Mouse (Mus musculus) heart, embryonic 13.5 days (tissue): ENCODE measurements around the gene Adam30. TPM values are rescaled to one million over a fixed set of nuclear protein-coding genes. Genes with fewer than 3 reads are reported as not detected.
A peak's percentile ranks its signal among the peaks of the same experiment; 100 is the strongest.

Source experiments
- ATAC-seq: fragments of 200-750 bp; cut with Nextera tagmentation; 2 replicates; pipeline ENCODE4 v1.8.0; 2017; ENCODE audit warnings: moderate TSS enrichment; ENCODE audit not compliant: insufficient number of reproducible peaks, low FRiP score, low TSS enrichment; ENCODE audit errors: extremely low read depth
- H3K27ac ChIP-seq: fragments of 300-500 bp; sonication (generic); replicated peaks from 2 replicates; pipeline ENCODE4 v1.5.1; 2015; ENCODE audit warnings: moderate library complexity, mild to moderate bottlenecking, inconsistent platforms
- H3K27me3 ChIP-seq: fragments of 300-500 bp; sonication (generic); replicated peaks from 2 replicates; pipeline ENCODE4 v1.6.1; 2015; ENCODE audit warnings: mild to moderate bottlenecking, inconsistent platforms
- H3K36me3 ChIP-seq: fragments of 300-500 bp; sonication (generic); 2 replicates; pipeline ENCODE4 v1.6.1; 2015; ENCODE audit warnings: mild to moderate bottlenecking, inconsistent platforms
- H3K4me1 ChIP-seq: fragments of 300-500 bp; sonication (generic); 2 replicates; pipeline ENCODE4 v1.6.1; 2015; ENCODE audit warnings: inconsistent platforms
- H3K4me2 ChIP-seq: fragments of 300-500 bp; sonication (generic); 2 replicates; pipeline ENCODE4 v1.6.1; 2015; ENCODE audit warnings: inconsistent platforms, mild to moderate bottlenecking, moderate library complexity
- H3K4me3 ChIP-seq: fragments of 300-500 bp; sonication (generic); 2 replicates; pipeline ENCODE4 v1.5.1; 2015; ENCODE audit warnings: moderate library complexity, mild to moderate bottlenecking, inconsistent platforms
- H3K9ac ChIP-seq: fragments of 300-500 bp; sonication (generic); 2 replicates; pipeline ENCODE4 v1.6.1; 2015; ENCODE audit warnings: inconsistent platforms, mild to moderate bottlenecking, moderate library complexity
- H3K9me3 ChIP-seq: fragments of 300-500 bp; sonication (generic); 2 replicates; pipeline ENCODE4 v1.6.1; 2016; ENCODE audit warnings: inconsistent platforms
- WGBS: fragments of 180-500 bp; shearing (Covaris S2); methylation state at CpG from one replicate; pipeline ENCODE4 v1.1.7; 2015; ENCODE audit warnings: mixed read lengths; 5-methylcytosine and 5-hydroxymethylcytosine counted together
- polyA plus RNA-seq: library from polyadenylated mRNA; unstranded; fragments of >200 nt; fragmentation: Nextera tagmentation; extraction: Ambion mirVana; gene quantifications from 2 replicates; pipeline ENCODE4 v1.2.1, GENCODE M21; 2015

The Adam30 gene
- polyA plus RNA-seq, 1 experiment from 2014 or later = not detected

GRCm38 (mm10) chr3:98147706-98148105 lies 12.7 kb upstream of the Adam30 start:
- H3K27me3 ChIP-seq = no peaks in the 10 kb centered on the region
- no peaks in the 10 kb centered on the region for H3K9me3 ChIP-seq
- no peak overlapping the region for H3K9ac ChIP-seq
- no peaks in the 10 kb centered on the region for H3K4me1 ChIP-seq
- ATAC-seq = no peak
- 85% methylated on average over 14 of the region's 14 CpGs for WGBS
- H3K4me3 ChIP-seq = no peak overlapping the region
- no peak overlapping the region for H3K4me2 ChIP-seq
- peaks cover 87% of the 10 kb centered on the region for H3K36me3 ChIP-seq
- no peak overlapping the region for H3K27ac ChIP-seq

- Histone ChIP-seq H3K4me3 (no peak overlapping the region), H3K9ac (no peak overlapping the region), H3K4me2 (no peak overlapping the region), H3K9me3 (no peaks in the 10 kb centered on the region), H3K4me1 (no peaks in the 10 kb centered on the region), H3K27me3 (no peaks in the 10 kb centered on the region), H3K27ac (no peak overlapping the region), H3K36me3 (peaks cover 65% of the 10 kb centered on the region)
- 89% methylated on average over 11 of the region's 11 CpGs for WGBS
- ATAC-seq = no peak
Observed at GRCm38 (mm10) chr3:98149881-98150280, 10.5 kb upstream of the Adam30 start.

- peaks cover 54% of the 10 kb centered on the region for H3K36me3 ChIP-seq
- H3K27ac ChIP-seq = no peak overlapping the region
- no peak overlapping the region for H3K9ac ChIP-seq
- 80% methylated on average over 10 of the region's 10 CpGs for WGBS
- no peaks in the 10 kb centered on the region for H3K9me3 ChIP-seq
- no peaks in the 10 kb centered on the region for H3K27me3 ChIP-seq
- no peak overlapping the region for H3K4me3 ChIP-seq
- H3K4me1 ChIP-seq = peaks cover 4% of the 10 kb centered on the region; the same call in 1 of the 2 replicates
- ATAC-seq = no peak
- no peak overlapping the region for H3K4me2 ChIP-seq
Observed at GRCm38 (mm10) chr3:98151016-98151415, 9.4 kb upstream of the Adam30 start.

- Histone ChIP-seq H3K27me3 (no peaks in the 10 kb centered on the region), H3K27ac (no peak overlapping the region), H3K9ac (no peak overlapping the region), H3K4me2 (no peak overlapping the region), H3K4me3 (no peak overlapping the region), H3K9me3 (no peaks in the 10 kb centered on the region), H3K36me3 (peaks cover 30% of the 10 kb centered on the region), H3K4me1 (peaks cover 12% of the 10 kb centered on the region; the same call in 1 of the 2 replicates)
- ATAC-seq = no peak
Observed at GRCm38 (mm10) chr3:98153460-98153859, 7.0 kb upstream of the Adam30 start.

- peaks cover 7% of the 10 kb centered on the region; the same call in 1 of the 2 replicates for H3K36me3 ChIP-seq
- no peaks in the 10 kb centered on the region for H3K27me3 ChIP-seq
- peak; percentile 25; the same call in 1 of the 2 replicates for ATAC-seq
- H3K4me2 ChIP-seq = no peak overlapping the region
- no peaks in the 10 kb centered on the region for H3K9me3 ChIP-seq
- no peak overlapping the region for H3K4me3 ChIP-seq
- peaks cover 19% of the 10 kb centered on the region for H3K4me1 ChIP-seq
- 50% methylated on average over 4 of the region's 4 CpGs for WGBS
- no peak overlapping the region for H3K27ac ChIP-seq
- no peak overlapping the region for H3K9ac ChIP-seq
Observed at GRCm38 (mm10) chr3:98156158-98156557, 4.3 kb upstream of the Adam30 start.

- H3K4me2 ChIP-seq = no peak overlapping the region
- H3K9ac ChIP-seq = no peak overlapping the region
- H3K9me3 ChIP-seq = no peaks in the 10 kb centered on the region
- 71% methylated on average over 2 of the region's 2 CpGs for WGBS
- no peak overlapping the region for H3K4me3 ChIP-seq
- no peak for ATAC-seq
- peaks cover 19% of the 10 kb centered on the region for H3K4me1 ChIP-seq
- no peak overlapping the region for H3K27ac ChIP-seq
- H3K27me3 ChIP-seq = no peaks in the 10 kb centered on the region
- no peaks in the 10 kb centered on the region for H3K36me3 ChIP-seq
Observed at GRCm38 (mm10) chr3:98157073-98157472, 3.4 kb upstream of the Adam30 start.

GRCm38 (mm10) chr3:98157585-98157984 lies 2.8 kb upstream of the Adam30 start:
- no peak for ATAC-seq
- H3K4me3 ChIP-seq = no peak overlapping the region
- H3K4me2 ChIP-seq = no peak overlapping the region
- 45% methylated on average over 2 of the region's 2 CpGs for WGBS
- no peak overlapping the region for H3K9ac ChIP-seq
- peaks cover 19% of the 10 kb centered on the region for H3K4me1 ChIP-seq
- H3K36me3 ChIP-seq = no peaks in the 10 kb centered on the region
- no peaks in the 10 kb centered on the region for H3K9me3 ChIP-seq
- H3K27ac ChIP-seq = no peak overlapping the region
- no peaks in the 10 kb centered on the region for H3K27me3 ChIP-seq

- Histone ChIP-seq H3K4me1 (peaks cover 19% of the 10 kb centered on the region), H3K4me3 (no peak overlapping the region), H3K9me3 (no peaks in the 10 kb centered on the region), H3K36me3 (no peaks in the 10 kb centered on the region), H3K27me3 (no peaks in the 10 kb centered on the region), H3K27ac (no peak overlapping the region), H3K4me2 (no peak overlapping the region), H3K9ac (no peak overlapping the region)
- 72% methylated on average over 4 of the region's 4 CpGs for WGBS
- ATAC-seq = no peak
Observed at GRCm38 (mm10) chr3:98158646-98159045, 1.8 kb upstream of the Adam30 start.

GRCm38 (mm10) chr3:98159289-98159688 lies 1.1 kb upstream of the Adam30 start:
- H3K27ac ChIP-seq = no peak overlapping the region
- no peak for ATAC-seq

GRCm38 (mm10) chr3:98178340-98178739 lies 17.9 kb downstream of the Adam30 start:
- 0 out of 2 replicates have a peak overlapping the region, but pooled peaks have one; percentile 5 for H3K27ac ChIP-seq

More at GRCm38 (mm10) chr3:98159289-98159688, 1.1 kb upstream of the Adam30 start:
- H3K36me3 ChIP-seq = no peaks in the 10 kb centered on the region
- no peak overlapping the region for H3K4me3 ChIP-seq
- 26% methylated on average over 4 of the region's 4 CpGs for WGBS
- H3K27me3 ChIP-seq = no peaks in the 10 kb centered on the region
- H3K4me1 ChIP-seq = peaks cover 19% of the 10 kb centered on the region
- no peaks in the 10 kb centered on the region for H3K9me3 ChIP-seq
- no peak overlapping the region for H3K4me2 ChIP-seq
- no peak overlapping the region for H3K9ac ChIP-seq

GRCm38 (mm10) chr3:98180805-98181204 lies 20.4 kb downstream of the Adam30 start:
- H3K9ac ChIP-seq = no peak overlapping the region
- H3K36me3 ChIP-seq = no peaks in the 10 kb centered on the region
- no peaks in the 10 kb centered on the region for H3K4me1 ChIP-seq
- no peak overlapping the region for H3K4me2 ChIP-seq
- H3K4me3 ChIP-seq = no peak overlapping the region
- no peak overlapping the region for H3K27ac ChIP-seq
- no peaks in the 10 kb centered on the region for H3K27me3 ChIP-seq
- H3K9me3 ChIP-seq = peaks cover 7% of the 10 kb centered on the region; the same call in 1 of the 2 replicates
- WGBS = 20% methylated on average over 7 of the region's 7 CpGs
- no peak for ATAC-seq

More at GRCm38 (mm10) chr3:98178340-98178739, 17.9 kb downstream of the Adam30 start:
- no peaks in the 10 kb centered on the region for H3K27me3 ChIP-seq
- no peak overlapping the region for H3K9ac ChIP-seq
- no peaks in the 10 kb centered on the region for H3K36me3 ChIP-seq
- no peaks in the 10 kb centered on the region for H3K4me1 ChIP-seq
- 61% methylated on average over 4 of the region's 4 CpGs for WGBS
- H3K4me3 ChIP-seq = no peak overlapping the region
- ATAC-seq = no peak
- peaks cover 12% of the 10 kb centered on the region; the same call in 1 of the 2 replicates for H3K9me3 ChIP-seq
- no peak overlapping the region for H3K4me2 ChIP-seq

- WGBS = 68% methylated on average over 10 of the region's 10 CpGs
- no peaks in the 10 kb centered on the region for H3K27me3 ChIP-seq
- no peak overlapping the region for H3K27ac ChIP-seq
- no peak for ATAC-seq
- no peak overlapping the region for H3K4me3 ChIP-seq
- no peaks in the 10 kb centered on the region for H3K9me3 ChIP-seq
- H3K36me3 ChIP-seq = no peaks in the 10 kb centered on the region
- no peak overlapping the region for H3K9ac ChIP-seq
- H3K4me1 ChIP-seq = no peaks in the 10 kb centered on the region
- no peak overlapping the region for H3K4me2 ChIP-seq
Observed at GRCm38 (mm10) chr3:98185163-98185714, 24.8 kb downstream of the Adam30 start.
